Mouse (Mus musculus) small intestine, adult 2 months (tissue): Measurements from ENCODE around the gene Reg4.

Source experiments
- CTCF ChIP-seq: fragments of 200-500 bp; IDR thresholded peaks from 2 replicates; pipeline ENCODE4 v1.5.1; 2012; ENCODE audit warnings: low read depth, mild to moderate bottlenecking, control low read depth, inconsistent platforms, low read length, moderate library complexity, mixed read lengths; ENCODE audit not compliant: insufficient replicate concordance, insufficient read length; ENCODE audit errors: extremely low read depth
- POLR2A ChIP-seq: fragments of 200-500 bp; IDR thresholded peaks from 2 replicates; pipeline ENCODE4 v1.6.1; 2012; ENCODE audit warnings: low read depth, mild to moderate bottlenecking, control low read depth, inconsistent platforms, low read length, moderate library complexity

DNA sequence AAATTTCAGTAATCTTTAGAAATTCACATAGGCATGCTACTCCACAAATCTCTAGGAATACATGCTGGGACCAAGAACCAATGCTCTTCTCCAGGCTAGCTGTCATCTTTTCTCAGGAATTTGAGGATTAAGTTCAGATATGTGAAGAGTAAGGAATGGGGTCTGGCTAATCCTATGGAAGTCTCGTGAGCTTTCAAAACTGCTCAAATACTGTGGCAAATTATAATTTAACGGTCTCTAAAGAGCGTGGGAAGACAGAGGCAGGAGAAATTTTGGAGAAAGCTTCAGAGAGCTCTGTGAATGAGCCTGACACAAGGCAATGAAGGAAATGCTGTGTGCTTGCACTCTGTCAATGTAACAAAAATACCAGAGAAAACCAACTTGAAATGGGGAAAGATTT lies 16.2 kb downstream of the Reg4 start:
- TF ChIP-seq CTCF = no peak
- no peak for TF ChIP-seq POLR2A
